Mouse (Mus musculus): Measurements from ENCODE around the gene Nodal.

DNA sequence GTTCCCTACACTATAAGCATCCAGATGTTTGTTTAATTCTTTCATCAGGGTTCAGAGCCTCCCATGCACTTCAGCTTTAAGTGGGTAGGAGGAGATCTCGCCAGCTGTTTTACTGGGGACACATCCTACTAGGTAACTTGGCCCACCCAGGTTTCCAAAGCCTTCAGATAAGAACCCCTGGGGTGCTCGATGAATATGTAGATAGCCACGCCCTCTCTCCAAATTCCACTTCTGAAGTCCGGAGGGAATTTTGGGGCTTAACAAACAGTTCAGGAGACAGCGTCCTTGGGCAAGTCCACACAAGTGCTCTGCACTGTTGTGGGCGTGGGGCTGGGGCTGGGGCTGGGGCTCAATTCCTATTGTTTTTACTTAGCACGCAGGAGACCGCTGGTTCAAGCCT, 1.9 kb upstream of the Nodal start:
- TF ChIP-seq CTCF (IDR thresholded peaks at IDR 0.05; ENCODE audit: borderline replicate concordance, insufficient read depth, low read length) (no peak), POLR2A (IDR thresholded peaks at IDR 0.05; ENCODE audit: low read depth, low read length) (no peak)

All from embryonic fibroblast, embryonic 13.5 days (primary cell).